Mouse (Mus musculus) right cerebral cortex, postnatal 36 days (tissue): ENCODE results near the gene Sult6b2.

ENCODE experiments used
- DNase-seq, 2 experiments: peaks; one replicate each; pipeline ENCODE4 v3.0.0; 2022; ENCODE audit warnings: low spot score in 2 of 2, mixed read lengths in 1 of 2

Gene Sult6b2

DNA sequence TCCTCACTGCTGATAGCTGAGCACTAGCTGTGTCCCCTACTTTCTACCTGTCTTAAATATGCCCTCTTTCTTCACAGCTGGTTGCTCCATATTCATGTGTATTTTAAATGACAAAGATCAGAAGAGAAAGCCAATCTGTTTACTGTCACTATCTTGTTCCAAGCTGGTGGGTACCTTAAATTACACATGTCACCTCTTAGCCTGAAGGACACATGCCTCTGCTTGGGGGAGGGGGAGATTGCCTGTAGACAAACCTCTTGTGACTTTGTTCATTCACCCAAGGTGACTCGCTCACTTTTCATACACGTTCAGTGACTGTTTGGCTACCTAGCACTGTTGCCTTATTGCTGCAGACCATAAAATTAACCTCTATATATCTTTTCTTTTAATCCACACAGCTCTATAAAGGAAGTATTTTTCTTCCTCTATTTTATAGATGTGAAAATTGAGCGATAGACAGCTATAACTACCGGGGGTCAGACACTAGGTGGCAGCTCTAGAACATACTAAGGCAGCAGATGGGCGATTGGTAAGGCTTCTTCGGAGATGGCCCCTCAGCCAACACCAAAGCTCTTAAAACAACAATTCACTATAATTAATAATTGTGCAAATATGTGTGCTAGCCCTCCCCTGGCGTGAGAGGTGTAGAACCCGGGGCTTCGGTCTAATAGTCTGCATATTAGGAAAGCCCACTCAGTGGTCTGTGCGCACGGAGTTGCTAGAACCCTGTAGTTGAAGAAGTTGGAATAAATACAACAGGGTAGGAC is 25.1 kb downstream of the Sult6b2 start:
- DNase-seq, result no peak

DNA sequence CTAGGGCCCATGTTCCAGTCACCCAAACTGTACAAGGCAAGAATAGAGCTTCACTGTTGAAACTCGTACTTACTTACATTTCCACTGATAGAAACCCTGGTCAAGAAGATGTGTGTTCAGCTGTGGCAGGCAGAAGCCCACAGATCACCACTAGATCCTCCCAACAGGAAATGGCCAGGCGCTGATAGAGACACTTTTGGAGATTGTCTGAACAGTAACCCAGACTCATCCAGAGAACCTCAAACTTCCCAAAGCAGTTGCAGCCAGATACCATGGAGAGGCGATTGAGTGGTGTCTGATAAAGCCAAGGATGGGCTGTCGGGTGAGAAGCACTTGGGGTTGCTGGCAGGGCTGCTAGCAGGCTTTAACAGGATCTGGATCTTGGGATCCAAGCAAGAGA is 27.4 kb downstream of the Sult6b2 start:
- no peak for DNase-seq

DNA sequence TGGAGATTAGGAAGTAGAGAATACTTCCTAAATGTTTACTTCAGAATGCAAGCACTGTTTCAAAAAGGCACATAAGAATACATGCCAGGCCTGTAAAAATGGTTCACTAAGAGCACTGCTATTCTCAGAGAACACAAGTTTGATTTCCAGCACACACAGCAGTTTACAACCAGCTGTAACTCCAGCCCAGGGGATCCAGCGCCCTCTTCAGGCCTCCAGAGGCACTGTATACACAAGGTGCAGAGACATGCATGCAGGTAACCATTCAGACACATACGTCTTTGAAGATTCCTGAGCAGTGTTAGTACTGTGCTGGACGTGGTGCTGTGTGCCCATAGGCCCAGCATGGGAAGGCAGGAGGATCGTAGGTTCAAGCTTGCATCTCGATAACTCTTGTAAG is 30.7 kb downstream of the Sult6b2 start:
- no peak for DNase-seq

DNA sequence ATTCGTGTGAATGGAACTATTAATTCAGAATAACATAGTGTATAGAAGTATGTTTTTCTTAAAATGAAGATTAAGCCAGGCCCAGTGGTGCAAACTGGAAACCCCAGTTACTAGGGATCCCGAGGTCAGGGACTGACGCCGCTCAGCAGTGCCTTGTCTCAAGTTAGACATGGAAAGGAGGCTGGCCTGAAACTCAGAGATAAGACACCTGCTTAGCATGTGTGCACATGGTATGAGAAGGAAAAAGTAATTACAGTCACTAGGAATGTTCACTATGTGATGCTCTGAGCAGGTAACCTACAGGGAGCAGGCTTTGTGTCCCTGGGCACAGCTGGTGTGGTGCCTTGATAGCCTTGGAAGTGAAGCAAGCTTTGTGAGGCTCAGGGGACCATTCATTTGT is 32.7 kb downstream of the Sult6b2 start:
- no peak for DNase-seq

DNA sequence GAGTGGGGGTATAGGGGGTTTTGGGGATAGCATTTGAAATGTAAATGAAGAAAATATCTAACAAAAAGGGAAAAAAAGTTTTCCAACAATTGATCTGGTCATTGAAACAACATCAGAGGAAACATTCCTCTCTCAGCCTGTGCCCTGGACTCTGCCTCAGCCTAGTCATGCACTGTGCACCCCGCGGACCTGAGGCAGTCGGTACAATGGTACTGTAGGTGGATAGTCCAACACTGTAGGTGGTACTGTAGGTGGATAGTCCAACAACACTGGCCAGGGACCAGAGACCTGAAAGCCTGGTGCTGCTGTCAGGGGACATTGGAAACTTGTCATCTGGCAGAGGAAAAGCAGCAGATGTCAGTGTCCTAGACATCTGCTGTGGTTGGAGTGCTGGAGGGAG is 34.4 kb downstream of the Sult6b2 start:
- no peak for DNase-seq

DNA sequence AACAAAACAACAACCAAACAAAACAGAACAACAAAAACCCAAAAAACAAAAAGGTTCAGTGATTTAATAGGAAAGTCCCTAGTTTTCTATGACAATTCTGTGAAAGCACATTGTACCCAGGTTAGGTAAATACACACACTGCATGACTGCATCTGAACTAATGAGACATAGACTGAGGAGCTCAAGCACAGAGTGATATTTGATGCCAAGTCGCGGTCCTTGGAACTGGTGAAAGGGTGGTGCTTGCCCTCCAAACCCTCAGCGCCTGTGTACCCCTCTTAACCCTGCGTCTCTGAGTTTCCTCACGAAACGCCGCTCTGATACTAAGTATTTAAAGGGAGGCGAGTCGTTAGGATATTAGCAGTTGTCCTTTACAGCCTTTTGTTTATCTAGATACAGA is 37.0 kb downstream of the Sult6b2 start:
- DNase-seq, result no peak

DNA sequence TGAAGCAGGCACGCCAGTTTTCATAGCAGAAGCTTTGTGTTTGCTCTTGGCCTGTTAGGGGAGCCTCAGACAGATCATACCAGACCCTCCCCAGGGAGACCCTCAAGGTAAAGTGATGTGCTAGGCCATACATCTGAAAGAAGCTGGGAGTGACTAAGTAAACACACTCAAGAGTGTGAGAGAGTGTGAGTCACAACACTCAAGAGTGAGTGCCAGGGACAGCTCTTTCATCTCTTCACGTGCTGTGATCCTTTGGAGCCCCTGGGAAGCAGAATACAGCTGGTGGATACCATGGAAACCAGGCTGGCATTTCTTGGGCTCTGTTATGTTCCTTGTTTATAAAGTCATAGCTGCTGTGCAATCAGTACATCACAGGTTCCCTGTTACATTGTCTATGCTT is 39.4 kb downstream of the Sult6b2 start:
- no peak for DNase-seq

DNA sequence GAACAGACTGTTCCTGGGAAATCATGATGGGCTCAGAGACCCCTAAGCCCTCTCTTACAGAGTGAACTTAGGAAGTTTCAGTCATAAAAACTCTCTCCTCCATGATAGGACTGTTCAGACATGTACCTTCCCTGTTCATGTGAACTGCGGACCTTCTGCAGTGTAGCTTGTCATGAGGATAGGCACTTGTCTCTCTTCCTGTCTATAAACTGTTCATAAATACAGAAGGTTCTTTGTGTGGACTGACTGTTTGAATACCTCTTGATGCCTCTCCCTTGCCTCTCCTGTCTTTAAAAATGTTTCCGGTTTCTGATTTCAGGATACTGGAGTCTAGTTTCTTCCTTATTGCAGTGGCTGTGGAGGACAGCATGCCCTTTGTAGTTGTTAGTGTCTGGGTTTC is 44.7 kb downstream of the Sult6b2 start:
- no peak for DNase-seq

DNA sequence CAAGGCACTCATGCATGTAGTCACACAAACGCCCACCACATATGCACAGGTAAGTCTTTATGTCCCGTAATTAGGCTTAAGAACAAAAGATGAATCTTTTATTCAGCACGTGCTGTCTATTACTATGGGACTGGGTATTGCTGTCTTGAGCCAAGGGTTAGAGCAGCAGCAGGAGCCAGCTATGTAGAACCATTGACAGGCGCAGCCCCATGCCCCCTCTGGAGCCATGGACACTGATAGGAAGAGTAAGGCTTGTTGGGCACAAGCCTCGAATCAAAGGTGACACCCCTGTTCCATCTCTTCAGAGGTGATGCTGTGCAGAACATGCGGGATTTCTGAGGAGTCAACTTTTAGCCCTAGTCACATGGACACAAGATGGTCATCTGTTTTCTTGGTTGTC is 45.7 kb downstream of the Sult6b2 start:
- DNase-seq, result no peak

DNA sequence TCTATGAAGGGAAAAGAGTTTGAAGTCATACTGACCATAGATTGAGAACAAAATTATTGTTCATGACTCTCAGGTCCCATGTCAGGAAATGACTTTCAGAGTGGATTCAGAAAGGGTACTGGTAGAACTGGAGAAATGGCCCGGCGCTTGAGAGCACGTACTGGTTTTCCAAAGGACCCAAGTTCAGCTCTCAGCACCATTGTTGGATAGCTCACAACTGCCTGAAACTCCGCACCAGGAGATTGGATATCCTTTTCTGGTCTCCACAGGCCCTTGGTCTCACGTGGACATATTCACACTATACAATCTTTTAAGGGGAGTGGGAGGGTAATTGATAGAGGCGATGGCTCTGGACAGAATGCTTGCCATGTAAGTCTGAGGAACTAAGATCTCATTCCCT is 46.3 kb downstream of the Sult6b2 start:
- no peak for DNase-seq

DNA sequence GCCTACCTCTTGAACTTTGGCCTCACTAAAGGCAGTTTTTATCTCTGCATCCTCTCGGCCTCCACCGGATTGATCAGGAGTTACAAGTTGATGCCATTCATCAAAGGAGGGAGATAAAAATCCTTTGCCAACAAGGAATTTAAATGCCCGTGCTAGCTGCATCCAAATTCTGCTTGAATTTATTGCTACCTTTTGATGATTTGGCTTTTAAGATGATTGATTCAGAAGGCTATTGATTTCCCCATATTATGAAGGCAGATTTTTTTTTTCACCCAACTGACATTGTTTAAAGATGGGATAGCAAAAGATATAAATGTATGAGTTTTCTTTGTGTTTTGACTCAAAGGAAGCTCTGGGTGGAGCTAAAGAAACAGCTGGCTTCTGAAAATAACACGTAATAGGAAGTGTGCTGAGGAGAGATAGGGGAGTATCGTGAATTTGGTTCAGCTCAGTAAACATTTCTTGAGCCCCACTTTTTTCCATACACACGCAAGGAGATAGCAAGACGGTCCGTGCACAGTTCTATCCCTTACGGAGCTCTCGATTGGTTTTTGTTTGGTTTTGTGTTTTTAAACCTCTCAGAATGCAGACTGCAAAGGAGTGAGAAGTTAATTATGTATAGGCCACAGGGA is 46.9 kb downstream of the Sult6b2 start:
- no peak for DNase-seq

DNA sequence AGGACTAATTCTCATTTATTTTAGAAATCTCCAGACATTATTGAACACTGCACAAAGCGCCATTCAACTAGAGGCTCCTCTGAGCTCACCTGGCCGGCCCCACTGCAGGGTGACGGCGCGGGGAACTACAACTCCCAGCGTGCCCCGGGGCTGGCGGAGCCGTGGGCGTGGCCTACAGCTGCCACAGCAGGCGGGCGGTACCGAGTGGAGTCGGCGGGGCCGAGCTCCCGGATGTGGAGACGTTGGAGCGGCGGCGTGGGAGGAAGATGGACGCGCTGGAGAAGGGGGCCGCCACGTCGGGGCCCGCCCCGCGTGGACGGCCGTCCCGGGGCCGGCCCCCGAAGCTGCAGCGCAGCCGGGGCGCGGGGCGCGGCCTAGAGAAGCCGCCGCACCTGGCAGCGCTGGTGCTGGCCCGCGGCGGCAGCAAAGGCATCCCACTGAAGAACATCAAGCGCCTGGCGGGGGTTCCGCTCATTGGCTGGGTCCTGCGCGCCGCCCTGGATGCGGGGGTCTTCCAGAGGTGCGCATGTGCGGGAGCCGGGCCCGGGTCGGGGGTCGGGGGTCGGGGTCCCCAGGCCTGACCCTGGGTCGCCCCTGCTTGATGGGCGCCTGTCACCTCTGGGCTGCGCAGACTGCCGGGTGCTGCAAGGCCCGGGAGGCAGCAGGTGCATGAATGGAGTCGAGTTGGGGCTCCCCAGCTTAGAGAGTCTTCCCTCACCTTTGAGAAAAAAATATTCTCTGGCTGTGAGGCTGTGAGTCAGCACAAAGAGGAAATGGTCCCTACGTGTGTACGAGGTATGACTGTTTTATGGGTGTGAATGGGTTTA is 47.6 kb downstream of the Sult6b2 start, which contains the start of gene Cmas:
Gene Cmas (plus strand): TSS at position 180 of the 827 bp plus-strand sequence.
- DNase-seq, result peak; percentile 88 to 89

DNA sequence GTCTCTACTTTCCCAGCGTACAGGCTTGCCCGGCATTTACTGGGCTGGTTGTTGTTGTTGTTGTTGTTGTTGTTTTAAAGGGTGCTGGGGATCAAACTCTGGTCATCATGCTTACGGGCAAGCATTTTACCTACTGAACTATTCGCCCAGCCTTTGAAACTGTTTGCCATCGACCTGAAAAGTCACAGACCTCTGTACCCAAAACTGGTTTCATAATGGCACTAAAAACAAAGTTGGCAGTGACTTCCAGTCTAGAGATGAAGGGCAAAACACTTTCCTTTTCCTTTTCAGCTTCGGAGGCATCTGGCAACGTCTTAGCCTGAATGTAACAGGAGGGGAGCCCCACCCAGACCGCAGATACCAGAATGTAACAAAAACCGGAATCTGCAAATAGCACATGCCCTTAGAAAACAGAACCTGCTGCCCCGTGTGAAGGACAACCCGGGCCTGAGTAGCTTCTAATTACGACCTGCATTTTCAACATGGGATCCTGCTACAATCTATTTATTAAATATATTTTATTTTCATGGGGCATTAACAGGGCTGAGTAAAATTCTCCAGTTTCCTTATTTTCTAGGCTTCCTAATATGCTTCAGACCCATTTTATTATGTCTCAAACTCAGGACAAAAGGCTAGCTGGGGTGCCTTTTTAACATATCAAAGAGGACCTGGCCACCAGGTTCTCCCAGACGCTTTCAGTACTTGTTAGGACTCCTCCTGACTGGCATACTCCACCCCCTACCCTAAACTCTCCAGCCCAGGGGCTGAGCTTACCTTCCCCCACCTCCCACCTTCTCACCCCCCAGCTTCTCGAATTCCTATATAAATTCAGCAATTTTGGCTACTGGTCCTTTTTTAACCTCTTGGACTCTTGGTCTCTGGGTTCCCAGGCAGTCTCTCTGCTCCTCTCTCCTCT is 51.7 kb downstream of the Sult6b2 start:
- DNase-seq, result no peak

DNA sequence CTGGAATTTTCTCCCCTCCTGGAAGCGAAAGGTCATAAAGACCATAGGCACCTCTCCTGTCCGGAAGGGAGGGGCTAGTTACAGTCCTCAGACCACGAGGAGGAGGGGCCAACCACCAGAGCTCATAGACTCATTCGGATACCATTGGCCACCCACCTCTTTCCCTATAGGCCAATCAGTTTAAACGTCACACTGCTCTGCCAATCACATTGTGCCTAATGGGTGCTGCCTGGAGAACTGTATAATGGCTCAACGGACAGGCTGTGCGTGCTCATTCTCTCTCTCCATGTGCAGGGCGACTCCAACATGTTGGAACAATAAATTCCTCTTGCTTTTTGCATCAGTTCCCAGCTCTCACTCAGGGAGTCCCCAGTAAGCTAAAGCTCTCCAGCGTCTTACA is 52.9 kb downstream of the Sult6b2 start:
- DNase-seq, result no peak

DNA sequence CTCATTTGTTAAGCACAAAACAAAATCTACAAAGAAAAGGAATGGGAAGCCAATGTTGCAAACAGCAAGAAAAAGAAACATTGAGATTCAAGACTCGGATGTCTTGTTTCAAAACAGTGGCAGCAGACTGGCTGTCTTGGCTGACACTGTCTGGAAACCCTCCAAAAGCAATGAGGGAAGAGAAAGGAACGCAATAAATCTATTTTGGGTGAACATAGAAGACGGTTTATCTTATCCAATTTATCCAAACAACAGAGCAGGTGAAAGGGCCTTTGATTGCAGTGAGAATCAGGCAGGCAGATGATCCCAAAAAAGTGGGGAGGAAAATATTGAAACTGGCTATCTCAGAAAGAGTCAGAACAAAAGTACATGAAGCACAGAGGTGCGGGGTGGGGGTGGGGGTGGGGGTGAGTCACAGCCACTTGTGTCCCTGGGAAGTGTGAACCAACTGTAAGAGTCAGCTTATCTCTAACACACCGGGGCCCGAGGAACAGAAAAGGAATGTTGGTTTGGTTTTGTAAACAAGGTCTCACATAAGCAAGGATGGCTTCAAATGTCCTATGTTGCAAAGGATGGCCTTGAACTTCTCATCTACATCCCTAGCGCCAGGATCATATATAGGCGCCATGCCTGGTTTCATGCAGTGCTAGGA is 56.1 kb downstream of the Sult6b2 start:
- DNase-seq, result no peak

DNA sequence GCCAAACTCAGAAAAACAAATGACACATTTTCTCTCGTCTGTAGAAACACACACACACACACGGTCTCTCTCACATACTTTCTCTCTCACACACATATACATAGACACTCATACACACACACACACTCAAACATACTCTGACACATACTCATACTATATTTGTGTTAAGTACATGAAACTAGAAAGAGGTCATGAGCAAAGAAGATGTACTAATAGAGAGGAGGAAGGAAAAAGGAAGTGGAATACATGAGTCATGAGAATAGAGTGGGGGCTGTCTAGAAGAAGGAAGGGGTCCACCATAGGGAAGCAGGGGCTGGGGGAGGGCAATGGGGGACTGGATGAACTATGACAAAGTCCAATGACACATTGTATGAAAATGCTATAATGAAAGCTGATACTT is 57.1 kb downstream of the Sult6b2 start:
- no peak for DNase-seq

DNA sequence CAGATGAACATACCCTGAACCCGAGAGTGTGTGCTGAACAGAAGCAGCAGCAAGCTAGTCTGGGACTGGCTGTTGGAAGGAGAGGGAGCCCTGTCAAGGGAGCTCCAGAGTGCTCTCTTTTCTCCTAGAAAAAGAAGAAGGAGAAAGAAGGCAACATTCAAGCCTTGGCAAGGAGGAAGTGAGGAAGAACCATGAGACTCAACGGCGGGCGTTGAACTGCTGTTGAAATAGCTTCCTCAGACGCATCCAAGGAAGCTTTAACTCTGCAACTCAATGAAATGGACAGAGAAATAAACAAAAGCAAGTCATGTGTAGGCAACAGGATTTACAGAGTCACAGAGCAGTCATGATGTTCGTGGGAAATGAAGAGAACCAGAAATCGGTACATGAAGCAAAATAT is 57.5 kb downstream of the Sult6b2 start:
- no peak for DNase-seq

DNA sequence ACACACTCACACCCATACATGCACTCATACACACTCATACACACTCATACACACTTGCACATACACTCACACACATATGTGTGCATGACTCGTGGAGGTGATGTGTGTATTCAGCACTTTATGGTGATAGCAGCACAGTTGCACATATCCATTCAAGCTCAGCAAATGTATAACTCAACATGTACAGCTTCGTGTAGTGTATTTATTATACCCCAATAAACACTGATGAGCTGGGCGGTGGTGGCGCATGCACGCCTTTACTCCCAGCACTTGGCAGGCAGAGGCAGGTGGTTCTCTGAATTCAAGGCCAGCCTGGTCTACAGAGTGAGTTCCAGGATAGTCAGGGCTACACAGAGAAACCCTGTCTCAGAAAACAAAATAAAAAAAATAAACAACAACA is 58.8 kb downstream of the Sult6b2 start:
- DNase-seq, result no peak

DNA sequence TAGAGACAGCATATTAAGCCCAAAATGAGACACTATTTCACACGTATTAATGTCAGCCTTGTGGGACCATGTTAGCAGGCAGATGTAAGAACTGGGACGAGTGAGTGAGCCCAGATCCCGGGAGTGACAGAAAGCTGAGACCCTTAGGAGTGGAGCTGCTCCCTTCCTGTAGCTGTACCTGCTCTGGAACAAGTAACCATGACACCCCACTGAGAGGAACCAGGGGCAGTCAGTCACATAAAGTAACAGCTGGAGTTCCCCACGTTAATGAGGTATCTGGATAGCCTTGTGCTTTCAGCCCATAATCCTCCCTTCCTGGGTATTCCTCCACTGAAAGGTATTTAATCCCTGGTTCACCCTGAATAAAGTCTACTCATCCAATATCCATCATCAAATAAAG is 61.1 kb downstream of the Sult6b2 start:
- no peak for DNase-seq

DNA sequence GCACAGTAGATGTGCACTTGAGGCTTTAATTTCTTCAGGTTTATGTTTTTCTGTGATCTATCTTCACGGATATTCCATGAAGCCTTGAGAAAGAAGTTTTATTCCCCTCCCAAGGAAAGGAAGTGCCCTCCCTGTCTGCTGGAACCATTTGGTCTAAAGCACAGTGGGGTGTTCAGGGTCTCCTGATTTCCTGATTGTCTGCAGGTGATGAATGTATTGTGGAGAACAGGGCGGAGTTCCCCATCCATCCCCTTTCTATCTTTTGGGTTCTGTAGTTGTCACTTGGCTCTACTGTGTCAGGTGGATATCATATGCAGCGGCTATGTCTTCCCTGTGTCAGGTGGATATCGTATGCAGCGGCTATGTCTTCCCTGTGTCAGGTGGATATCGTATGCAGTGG is 62.5 kb downstream of the Sult6b2 start:
- DNase-seq, result no peak

DNA sequence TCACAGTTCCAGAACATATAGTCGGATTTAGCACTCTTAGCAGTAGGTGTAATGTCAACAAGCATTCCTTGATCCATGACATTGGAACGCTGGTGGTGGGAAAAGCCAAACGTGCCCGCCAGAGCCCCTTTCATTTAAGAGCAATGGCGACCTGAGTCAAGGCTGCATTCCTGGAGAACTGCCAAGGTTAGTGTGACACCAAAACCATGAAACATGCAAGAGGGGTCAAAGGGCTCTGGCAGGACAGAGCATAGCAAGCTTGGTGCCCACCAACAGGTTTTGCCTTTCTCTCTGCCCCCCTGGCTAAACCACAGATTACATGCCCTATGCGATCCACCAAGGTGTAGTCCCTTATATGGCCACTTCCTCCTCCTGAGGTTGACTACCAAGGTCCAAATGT is 65.7 kb downstream of the Sult6b2 start:
- DNase-seq, result no peak
